Mouse (Mus musculus) G1E (cell line): ENCODE data around the gene St7. TPM values are rescaled to one million over a fixed set of nuclear protein-coding genes. Genes with fewer than 3 reads are reported as not detected.

ENCODE experiments used
- ATAC-seq: 2 replicates; pipeline ENCODE4 v1.8.0; 2016; ENCODE audit warnings: mild to moderate bottlenecking; ENCODE audit not compliant: insufficient number of reproducible peaks, poor library complexity, low FRiP score, severe bottlenecking; ENCODE audit errors: extremely low read depth
- DNase-seq: peaks from one replicate; pipeline ENCODE4 v3.0.0; 2012; ENCODE audit warnings: low spot score
- H3K27me3 ChIP-seq: 2 replicates; pipeline ENCODE4 v1.6.1; 2012; ENCODE audit warnings: mild to moderate bottlenecking, low read length, inconsistent platforms; ENCODE audit not compliant: insufficient read depth
- H3K36me3 ChIP-seq: replicated peaks from 2 replicates; pipeline ENCODE3; 2012; ENCODE audit warnings: mild to moderate bottlenecking, inconsistent platforms
- H3K4me1 ChIP-seq: 2 replicates; pipeline ENCODE4 v1.6.1; 2012; ENCODE audit warnings: low read depth, low read length, inconsistent platforms, mixed read lengths; ENCODE audit not compliant: insufficient read depth
- H3K4me3 ChIP-seq: 2 replicates; pipeline ENCODE4 v1.5.1; 2012; ENCODE audit warnings: low read depth, mild to moderate bottlenecking, inconsistent platforms, low read length, moderate library complexity, mixed read lengths
- H3K9me3 ChIP-seq: replicated peaks from 2 replicates; pipeline ENCODE4 v1.6.1; 2012; ENCODE audit warnings: inconsistent platforms
- CTCF ChIP-seq: IDR thresholded peaks from 2 replicates; pipeline ENCODE4 v1.5.1; 2012; ENCODE audit warnings: low read depth, low read length, inconsistent platforms, mixed read lengths
- GATA1 ChIP-seq: IDR thresholded peaks from 2 replicates; pipeline ENCODE4 v1.6.1; 2012; ENCODE audit warnings: borderline replicate concordance, low read length, inconsistent platforms, mixed read lengths
- GATA2 ChIP-seq: IDR thresholded peaks from 2 replicates; pipeline ENCODE4 v1.6.1; 2012; ENCODE audit warnings: low read depth, low read length, inconsistent platforms, borderline replicate concordance
- POLR2AphosphoS5 ChIP-seq: IDR thresholded peaks from 2 replicates; pipeline ENCODE4 v1.6.1; 2012; ENCODE audit warnings: low read depth, low read length, inconsistent platforms; ENCODE audit not compliant: insufficient replicate concordance
- TAL1 ChIP-seq: conservative IDR thresholded peaks from 2 replicates; pipeline ENCODE4 v1.6.1; 2012; ENCODE audit warnings: low read depth, low read length, inconsistent platforms, mixed read lengths
- polyA plus RNA-seq: library from polyadenylated mRNA; stranded (reverse); fragments of >175 nt; gene quantifications from 2 replicates; pipeline ENCODE4 v1.2.3, GENCODE M21; 2012
- total RNA-seq, 2 experiments: library from RNA; stranded (forward) in 1 of 2; stranded (reverse) in 1 of 2; fragments of 200-1000 nt in 1 of 2; fragments of >200 nt in 1 of 2; fragmentation: Nextera tagmentation in 1 of 2; gene quantifications; 2 replicates each; pipeline ENCODE4 v1.2.3; 2014 to 2017

The St7 gene
- total and polyA plus RNA-seq, 3 experiments = 4.7 to 155 (median 84.7) TPM

DNA sequence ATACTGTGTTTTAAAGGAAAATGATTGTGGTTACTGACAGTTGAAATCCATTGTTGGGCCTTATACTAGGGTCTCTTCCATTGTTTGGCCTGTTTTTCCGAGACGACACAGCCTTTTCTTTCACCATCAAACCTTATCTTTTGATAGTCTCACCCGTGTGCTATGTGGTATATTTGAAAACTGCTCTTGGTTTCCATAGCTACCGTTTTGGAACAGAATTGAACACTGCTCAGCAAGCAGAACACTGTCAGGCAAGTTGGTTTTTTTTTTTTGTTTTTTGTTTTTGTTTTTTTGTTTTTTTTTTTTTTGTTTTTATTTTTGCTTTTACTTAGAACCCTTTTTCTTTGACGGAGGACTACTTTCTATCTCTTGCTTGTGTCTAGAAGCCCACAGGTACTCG is 58.2 kb downstream of the St7 start:
- H3K36me3 ChIP-seq = peaks cover 24% of the 10 kb centered on the region
- no peak for ATAC-seq
- H3K27me3 ChIP-seq = no peaks in the 10 kb centered on the region
- H3K9me3 ChIP-seq = no peaks in the 10 kb centered on the region
- peak overlapping the region; percentile 75 for H3K4me3 ChIP-seq
- TF ChIP-seq GATA1 (no peak), GATA2 (no peak), CTCF (no peak), POLR2AphosphoS5 (no peak), TAL1 (no peak)
- DNase-seq = no peak
- peaks cover 54% of the 10 kb centered on the region for H3K4me1 ChIP-seq

DNA sequence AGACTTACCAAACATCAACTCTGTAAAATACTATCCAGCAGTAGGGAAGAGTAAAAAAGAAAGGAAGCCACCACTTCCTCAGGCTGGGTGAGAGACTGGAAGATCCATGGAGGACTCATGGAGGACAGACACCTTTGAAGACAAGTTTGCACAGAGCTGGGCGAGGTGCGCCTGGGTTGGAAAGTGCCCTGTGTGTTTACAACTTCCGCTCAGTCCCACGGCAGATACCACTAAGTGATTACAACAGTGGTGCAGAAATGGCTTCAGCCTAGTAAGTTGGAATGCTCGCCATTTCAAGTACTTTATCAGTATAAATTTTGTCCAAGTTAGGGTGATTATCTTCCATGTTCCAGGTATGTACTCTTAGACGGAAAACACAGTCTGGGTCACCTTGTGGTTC is 63.2 kb downstream of the St7 start:
- H3K4me3 ChIP-seq = no peak overlapping the region
- TF ChIP-seq GATA2 (no peak), POLR2AphosphoS5 (no peak), CTCF (no peak), GATA1 (no peak), TAL1 (no peak)
- no peak for DNase-seq
- H3K4me1 ChIP-seq = peaks cover 58% of the 10 kb centered on the region
- H3K9me3 ChIP-seq = no peaks in the 10 kb centered on the region
- no peaks in the 10 kb centered on the region for H3K27me3 ChIP-seq
- peaks cover 36% of the 10 kb centered on the region for H3K36me3 ChIP-seq
- no peak for ATAC-seq

DNA sequence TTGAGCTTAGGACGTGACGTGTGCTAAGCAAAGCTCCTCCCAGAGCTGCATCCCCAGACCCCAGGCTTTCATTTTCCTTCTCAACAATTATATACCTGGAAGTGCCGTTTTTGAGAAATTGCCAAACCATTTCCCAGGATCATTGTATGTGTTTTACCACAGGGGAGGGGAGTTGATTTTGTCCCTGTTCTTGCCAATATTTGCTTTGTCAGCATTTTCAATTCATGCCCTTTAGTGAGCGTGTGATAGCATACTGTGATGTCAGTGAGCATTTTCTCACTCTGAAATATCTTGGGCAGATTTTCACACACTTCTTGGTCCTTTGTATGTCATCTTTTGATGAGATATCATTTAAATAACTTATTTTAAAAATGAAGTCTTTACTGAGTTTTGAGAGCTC is 65.8 kb downstream of the St7 start:
- ATAC-seq (no peak), DNase-seq (no peak)
- Histone ChIP-seq H3K4me3 (no peak overlapping the region), H3K9me3 (no peaks in the 10 kb centered on the region), H3K36me3 (peaks cover 30% of the 10 kb centered on the region), H3K4me1 (peaks cover 62% of the 10 kb centered on the region), H3K27me3 (no peaks in the 10 kb centered on the region)
- TF ChIP-seq POLR2AphosphoS5 = no peak
- no peak for TF ChIP-seq CTCF
- no peak for TF ChIP-seq TAL1
- no peak for TF ChIP-seq GATA2
- no peak for TF ChIP-seq GATA1

DNA sequence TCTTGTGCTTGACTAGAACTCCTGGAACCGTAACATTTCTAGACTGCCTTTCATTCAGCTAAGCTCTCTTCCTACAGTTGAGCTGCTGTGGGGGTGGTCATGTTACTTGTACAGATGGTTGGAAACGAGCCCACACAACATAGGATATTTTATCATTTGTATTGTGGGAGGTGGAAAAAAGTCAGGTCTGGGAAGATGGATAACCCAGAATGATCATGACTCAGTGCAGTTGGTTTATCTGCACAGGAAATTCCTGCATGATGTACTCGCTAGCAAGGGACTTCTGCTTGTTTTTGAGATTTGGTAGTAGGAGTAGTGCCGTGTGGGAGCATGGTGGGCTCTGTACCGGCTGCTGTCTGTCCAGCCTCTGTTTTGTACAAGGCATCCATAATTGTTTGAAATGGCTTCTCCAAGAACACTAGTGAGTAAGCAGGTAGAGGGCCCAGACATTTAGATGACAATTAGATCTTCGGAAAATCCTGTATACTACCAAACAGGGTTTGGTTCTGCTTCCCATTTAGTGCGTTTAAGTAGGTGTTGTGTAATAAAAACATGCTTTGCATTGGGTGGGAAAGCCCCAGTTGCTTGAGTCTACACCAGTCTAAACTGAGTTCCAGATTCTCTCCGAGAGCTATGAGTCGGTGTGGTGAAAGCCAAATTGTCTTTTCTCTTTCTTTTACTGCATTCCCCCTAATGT is 71.4 kb downstream of the St7 start:
- DNase-seq (peak; percentile 14), ATAC-seq (peak; percentile 93)

DNA sequence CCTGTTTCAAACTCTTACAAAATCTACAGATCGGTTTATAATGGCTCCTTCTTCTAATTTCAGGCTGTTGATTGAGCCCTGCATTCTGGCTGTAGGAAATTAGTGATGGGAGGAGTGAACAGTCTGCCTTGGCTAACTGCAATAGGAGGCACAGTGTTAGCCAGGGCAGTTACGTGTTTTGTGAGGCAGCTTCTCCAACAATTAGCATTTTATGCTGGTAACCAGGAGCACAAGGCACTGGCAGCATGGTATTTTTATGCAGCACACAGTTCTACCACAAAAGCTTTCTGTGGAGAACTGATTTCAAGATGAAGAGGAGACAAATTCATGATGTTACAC is 71.9 kb downstream of the St7 start:
- Histone ChIP-seq H3K27me3 (no peaks in the 10 kb centered on the region), H3K9me3 (no peaks in the 10 kb centered on the region), H3K36me3 (peaks cover 12% of the 10 kb centered on the region), H3K4me3 (no peak overlapping the region), H3K4me1 (peaks cover 70% of the 10 kb centered on the region)
- no peak for DNase-seq
- ATAC-seq = no peak
- TF ChIP-seq POLR2AphosphoS5 (no peak), GATA1 (no peak)

More for the DNA sequence above, 71.4 kb downstream of the St7 start:
- H3K27me3 ChIP-seq = no peaks in the 10 kb centered on the region
- no peaks in the 10 kb centered on the region for H3K9me3 ChIP-seq
- H3K4me1 ChIP-seq = peaks cover 74% of the 10 kb centered on the region
- H3K36me3 ChIP-seq = peaks cover 14% of the 10 kb centered on the region
- TF ChIP-seq POLR2AphosphoS5 (no peak), TAL1 (peak; percentile 59)
- peak overlapping the region; percentile 42; the same call in 1 of the 2 replicates for H3K4me3 ChIP-seq

DNA sequence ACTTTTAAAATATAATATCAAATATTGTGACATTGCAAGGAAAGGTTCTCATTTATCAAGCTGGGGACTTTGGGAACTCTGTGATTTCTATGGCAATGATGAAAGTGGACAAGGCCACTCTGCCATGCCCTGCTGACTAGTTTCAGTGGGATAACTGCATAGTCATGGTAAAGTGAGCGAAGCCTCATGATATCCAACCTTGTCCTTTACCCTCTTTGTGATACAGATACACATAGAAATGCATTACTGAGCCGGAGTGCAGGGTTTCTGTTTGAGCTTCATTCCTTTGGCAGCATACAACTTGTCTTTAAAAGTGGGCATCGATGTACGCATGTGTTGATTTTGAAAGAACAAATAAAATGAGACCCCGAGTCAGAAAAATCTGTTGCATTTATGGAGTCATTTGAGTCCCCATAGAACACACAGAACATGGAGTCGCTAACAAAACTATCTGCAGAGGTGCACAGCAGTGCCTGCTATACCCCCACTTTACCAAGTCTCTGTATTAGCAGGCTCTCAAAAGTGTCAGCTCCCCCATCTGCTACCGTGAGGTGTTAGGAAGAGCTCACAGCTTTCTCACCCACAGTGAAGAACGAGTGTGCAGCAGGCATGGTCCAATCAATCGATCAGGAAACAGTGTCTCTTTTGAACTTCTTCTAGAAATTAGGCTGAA is 77.4 kb downstream of the St7 start:
- no peak for ATAC-seq
- no peak for TF ChIP-seq CTCF
- TF ChIP-seq GATA1 = no peak
- no peak for TF ChIP-seq GATA2
- TF ChIP-seq POLR2AphosphoS5 = no peak
- TF ChIP-seq TAL1 = no peak
- Histone ChIP-seq H3K9me3 (no peaks in the 10 kb centered on the region), H3K4me1 (peaks cover 78% of the 10 kb centered on the region), H3K36me3 (peaks cover 26% of the 10 kb centered on the region), H3K4me3 (peak overlapping the region; percentile 44; the same call in 1 of the 2 replicates), H3K27me3 (no peaks in the 10 kb centered on the region)
- no peak for DNase-seq

DNA sequence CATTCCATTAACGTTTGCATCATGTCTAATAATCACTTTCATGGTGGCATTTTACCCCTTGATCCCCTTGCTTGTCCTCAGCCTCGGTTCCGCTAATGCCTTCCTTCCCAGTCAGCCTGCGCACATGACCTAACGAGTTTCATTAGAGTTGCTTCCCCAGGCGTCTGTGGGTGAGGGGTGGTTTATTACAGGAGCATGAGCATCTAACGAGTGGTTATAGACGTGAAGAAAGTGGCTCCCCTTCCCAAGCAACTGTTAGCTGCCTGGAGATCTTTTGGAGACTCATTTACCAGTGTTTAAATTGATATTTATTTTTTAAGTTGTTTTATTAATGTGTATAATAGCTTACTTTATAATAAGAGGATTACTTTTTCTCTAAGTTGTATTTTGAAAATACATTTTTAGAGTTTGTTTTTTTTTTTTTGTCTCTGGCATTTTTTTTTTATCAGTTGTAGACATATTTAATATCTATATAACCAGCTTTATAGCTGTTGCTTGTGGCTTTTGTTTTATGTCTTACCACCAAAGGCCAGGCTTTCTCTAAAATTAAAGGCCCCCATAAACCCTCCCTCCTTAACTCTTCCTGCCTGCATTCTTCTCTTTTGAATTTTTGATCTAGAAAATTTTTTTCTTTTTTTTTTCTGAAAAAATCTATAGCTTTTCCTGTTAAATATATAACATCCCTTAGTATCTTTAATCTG is 78.1 kb downstream of the St7 start:
- H3K4me3 ChIP-seq = peak overlapping the region; percentile 44; the same call in 1 of the 2 replicates
- H3K27me3 ChIP-seq = no peaks in the 10 kb centered on the region
- ATAC-seq (peak; percentile 71), DNase-seq (peak; percentile 29)
- peaks cover 73% of the 10 kb centered on the region for H3K4me1 ChIP-seq
- H3K9me3 ChIP-seq = no peaks in the 10 kb centered on the region
- peaks cover 24% of the 10 kb centered on the region for H3K36me3 ChIP-seq
- TF ChIP-seq GATA1 (no peak), TAL1 (0 out of 2 replicates have a peak, but pooled peaks have one; percentile 28)
